Mouse (Mus musculus): Measurements from ENCODE around the gene Mettl3. TPM values are rescaled to one million over a fixed set of nuclear protein-coding genes. Genes with fewer than 3 reads are reported as not detected.
A peak's percentile ranks its signal among the peaks of the same experiment; 100 is the strongest.
"Not testable (repeated sequence)": the region's sequence is repeated elsewhere in the genome, so short reads cannot be mapped to it uniquely, and the experiment has no call there.

Mettl3 gene
- polyA plus RNA-seq, 1 experiment from 2014 or later = 50.2 TPM

- WGBS = 0% methylated on average over 31 of the region's 41 CpGs
- peak overlapping the region; percentile 78 for H3K4me2 ChIP-seq
- peak overlapping the region; percentile 96 for H3K9ac ChIP-seq
- H3K9me3 ChIP-seq = no peaks in the 10 kb centered on the region
- H3K36me3 ChIP-seq (replicated peaks) = peaks cover 16% of the 10 kb centered on the region
- peak; percentile 88 for ATAC-seq (replicated peaks)
- H3K27me3 ChIP-seq (replicated peaks) = no peaks in the 10 kb centered on the region
- peak overlapping the region; percentile 96 for H3K27ac ChIP-seq
- peaks cover 53% of the 10 kb centered on the region for H3K4me1 ChIP-seq
- H3K4me3 ChIP-seq = peak overlapping the region; percentile 87
Measured at GRCm38 (mm10) chr14:52315792-52316440, 11.0 kb upstream of the Mettl3 start.

- Histone ChIP-seq H3K4me1 (peaks cover 57% of the 10 kb centered on the region), H3K4me2 (peak overlapping the region; percentile 78), H3K27ac (peak overlapping the region; percentile 96), H3K9ac (peak overlapping the region; percentile 96), H3K9me3 (no peaks in the 10 kb centered on the region), H3K27me3 (replicated peaks) (no peaks in the 10 kb centered on the region), H3K4me3 (peak overlapping the region; percentile 87), H3K36me3 (replicated peaks) (peaks cover 16% of the 10 kb centered on the region)
- WGBS = 10% methylated on average over 17 of the region's 17 CpGs
- ATAC-seq (replicated peaks) = peak; percentile 19
Measured at GRCm38 (mm10) chr14:52315283-52315780, 10.4 kb upstream of the Mettl3 start.

- Histone ChIP-seq H3K9ac (peak overlapping the region; percentile 96), H3K36me3 (replicated peaks) (peaks cover 16% of the 10 kb centered on the region), H3K4me3 (peak overlapping the region; percentile 87), H3K4me1 (peaks cover 57% of the 10 kb centered on the region), H3K27ac (0 out of 2 replicates have a peak overlapping the region, but pooled peaks have one; percentile 96), H3K9me3 (no peaks in the 10 kb centered on the region), H3K27me3 (replicated peaks) (no peaks in the 10 kb centered on the region), H3K4me2 (peak overlapping the region; percentile 78)
- no peak for ATAC-seq (replicated peaks)
- WGBS = 36% methylated on average over 8 of the region's 8 CpGs
Measured at GRCm38 (mm10) chr14:52314808-52315150, 9.9 kb upstream of the Mettl3 start.

- Histone ChIP-seq H3K27ac (no peak overlapping the region), H3K9me3 (no peaks in the 10 kb centered on the region), H3K4me1 (peaks cover 57% of the 10 kb centered on the region), H3K36me3 (replicated peaks) (peaks cover 16% of the 10 kb centered on the region), H3K4me2 (peak overlapping the region; percentile 78), H3K4me3 (peak overlapping the region; percentile 87), H3K27me3 (replicated peaks) (no peaks in the 10 kb centered on the region), H3K9ac (0 out of 2 replicates have a peak overlapping the region, but pooled peaks have one; percentile 96)
- ATAC-seq (replicated peaks) = no peak
- 81% methylated on average over 26 of the region's 26 CpGs for WGBS
Measured at GRCm38 (mm10) chr14:52313931-52314807, 9.2 kb upstream of the Mettl3 start.

GRCm38 (mm10) chr14:52310906-52311305 is 6.0 kb upstream of the Mettl3 start:
- H3K9ac ChIP-seq = no peak overlapping the region
- no peaks in the 10 kb centered on the region for H3K27me3 ChIP-seq (replicated peaks)
- H3K4me2 ChIP-seq = 0 out of 2 replicates have a peak overlapping the region, but pooled peaks have one; percentile 15
- ATAC-seq (replicated peaks) = no peak
- H3K4me1 ChIP-seq = peaks cover 49% of the 10 kb centered on the region
- WGBS = 91% methylated on average over 2 of the region's 2 CpGs
- peaks cover 16% of the 10 kb centered on the region for H3K36me3 ChIP-seq (replicated peaks)
- no peaks in the 10 kb centered on the region for H3K9me3 ChIP-seq
- no peak overlapping the region for H3K27ac ChIP-seq
- no peak overlapping the region for H3K4me3 ChIP-seq

GRCm38 (mm10) chr14:52310343-52310742 is 5.4 kb upstream of the Mettl3 start:
- not testable (repeated sequence) for H3K4me2 ChIP-seq; H3K27me3 ChIP-seq (replicated peaks); H3K9me3 ChIP-seq; ATAC-seq (replicated peaks); H3K9ac ChIP-seq; H3K4me3 ChIP-seq; H3K27ac ChIP-seq
- peaks cover 48% of the 10 kb centered on the region for H3K4me1 ChIP-seq
- WGBS = 97% methylated on average over 6 of the region's 6 CpGs
- peaks cover 16% of the 10 kb centered on the region for H3K36me3 ChIP-seq (replicated peaks)

- 94% methylated on average over 2 of the region's 2 CpGs for WGBS
- Histone ChIP-seq H3K4me1 (peaks cover 18% of the 10 kb centered on the region), H3K4me3 (no peak overlapping the region), H3K9ac (no peak overlapping the region), H3K27me3 (replicated peaks) (no peaks in the 10 kb centered on the region), H3K27ac (peak overlapping the region; percentile 93; the same call in 1 of the 2 replicates), H3K4me2 (no peak overlapping the region), H3K36me3 (replicated peaks) (no peaks in the 10 kb centered on the region), H3K9me3 (no peaks in the 10 kb centered on the region)
- no peak for ATAC-seq (replicated peaks)
Measured at GRCm38 (mm10) chr14:52306100-52306499, 1.2 kb upstream of the Mettl3 start.

GRCm38 (mm10) chr14:52303517-52303916 is 1.4 kb downstream of the Mettl3 start:
- H3K4me1 ChIP-seq = peaks cover 12% of the 10 kb centered on the region
- H3K4me3 ChIP-seq; H3K27ac ChIP-seq; H3K9ac ChIP-seq; ATAC-seq (replicated peaks); H3K27me3 ChIP-seq (replicated peaks); H3K9me3 ChIP-seq: not testable (repeated sequence)
- 90% methylated on average over 3 of the region's 3 CpGs for WGBS
- H3K36me3 ChIP-seq (replicated peaks) = peaks cover 14% of the 10 kb centered on the region
- H3K4me2 ChIP-seq = peak overlapping the region; percentile 58; the same call in 1 of the 2 replicates

GRCm38 (mm10) chr14:52295558-52296264 is 9.2 kb downstream of the Mettl3 start:
- H3K9ac ChIP-seq = no peak overlapping the region
- 64% methylated on average over 6 of the region's 6 CpGs for WGBS
- peak; percentile 54 for ATAC-seq (replicated peaks)
- peaks cover 54% of the 10 kb centered on the region for H3K36me3 ChIP-seq (replicated peaks)
- H3K4me1 ChIP-seq = no peaks in the 10 kb centered on the region
- no peaks in the 10 kb centered on the region for H3K27me3 ChIP-seq (replicated peaks)
- no peak overlapping the region for H3K27ac ChIP-seq
- no peak overlapping the region for H3K4me2 ChIP-seq
- H3K9me3 ChIP-seq = no peaks in the 10 kb centered on the region
- no peak overlapping the region for H3K4me3 ChIP-seq

- no peak for ATAC-seq (replicated peaks)
- Histone ChIP-seq H3K4me3 (no peak overlapping the region), H3K36me3 (replicated peaks) (peaks cover 23% of the 10 kb centered on the region), H3K9me3 (no peaks in the 10 kb centered on the region), H3K4me1 (peaks cover 8% of the 10 kb centered on the region), H3K4me2 (no peak overlapping the region), H3K27me3 (replicated peaks) (no peaks in the 10 kb centered on the region), H3K27ac (no peak overlapping the region), H3K9ac (no peak overlapping the region)
- WGBS = 93% methylated on average over 3 of the region's 3 CpGs
Measured at GRCm38 (mm10) chr14:52284191-52284590, 20.7 kb downstream of the Mettl3 start.

GRCm38 (mm10) chr14:52283629-52284028 is 21.3 kb downstream of the Mettl3 start:
- Histone ChIP-seq H3K4me3 (no peak overlapping the region), H3K27ac (no peak overlapping the region), H3K4me2 (no peak overlapping the region), H3K9me3 (no peaks in the 10 kb centered on the region), H3K4me1 (peaks cover 9% of the 10 kb centered on the region), H3K9ac (no peak overlapping the region), H3K36me3 (replicated peaks) (peaks cover 20% of the 10 kb centered on the region), H3K27me3 (replicated peaks) (no peaks in the 10 kb centered on the region)
- ATAC-seq (replicated peaks) = no peak
- 96% methylated on average over 5 of the region's 5 CpGs for WGBS

- H3K4me1 ChIP-seq = peaks cover 17% of the 10 kb centered on the region
- H3K36me3 ChIP-seq (replicated peaks) = peaks cover 6% of the 10 kb centered on the region; the same call in 1 of the 2 replicates
- H3K4me3 ChIP-seq = peak overlapping the region; percentile 72
- H3K9me3 ChIP-seq = no peaks in the 10 kb centered on the region
- no peaks in the 10 kb centered on the region for H3K27me3 ChIP-seq (replicated peaks)
- ATAC-seq (replicated peaks) = peak; percentile 54
- H3K4me2 ChIP-seq = peak overlapping the region; percentile 62
- peak overlapping the region; percentile 88 for H3K27ac ChIP-seq
- under 1% methylated on average over 21 of the region's 21 CpGs for WGBS
- peak overlapping the region; percentile 70 for H3K9ac ChIP-seq
Measured at GRCm38 (mm10) chr14:52279747-52280120, 25.2 kb downstream of the Mettl3 start.

Data from midbrain, embryonic 15.5 days (tissue).